Mouse (Mus musculus) embryo, embryonic 11 days (tissue): ENCODE data around the gene Scn1b.

Experiments used
- DNase-seq: peaks from one replicate; pipeline ENCODE4 v3.0.0-alpha.2; 2015

Gene Scn1b

DNA sequence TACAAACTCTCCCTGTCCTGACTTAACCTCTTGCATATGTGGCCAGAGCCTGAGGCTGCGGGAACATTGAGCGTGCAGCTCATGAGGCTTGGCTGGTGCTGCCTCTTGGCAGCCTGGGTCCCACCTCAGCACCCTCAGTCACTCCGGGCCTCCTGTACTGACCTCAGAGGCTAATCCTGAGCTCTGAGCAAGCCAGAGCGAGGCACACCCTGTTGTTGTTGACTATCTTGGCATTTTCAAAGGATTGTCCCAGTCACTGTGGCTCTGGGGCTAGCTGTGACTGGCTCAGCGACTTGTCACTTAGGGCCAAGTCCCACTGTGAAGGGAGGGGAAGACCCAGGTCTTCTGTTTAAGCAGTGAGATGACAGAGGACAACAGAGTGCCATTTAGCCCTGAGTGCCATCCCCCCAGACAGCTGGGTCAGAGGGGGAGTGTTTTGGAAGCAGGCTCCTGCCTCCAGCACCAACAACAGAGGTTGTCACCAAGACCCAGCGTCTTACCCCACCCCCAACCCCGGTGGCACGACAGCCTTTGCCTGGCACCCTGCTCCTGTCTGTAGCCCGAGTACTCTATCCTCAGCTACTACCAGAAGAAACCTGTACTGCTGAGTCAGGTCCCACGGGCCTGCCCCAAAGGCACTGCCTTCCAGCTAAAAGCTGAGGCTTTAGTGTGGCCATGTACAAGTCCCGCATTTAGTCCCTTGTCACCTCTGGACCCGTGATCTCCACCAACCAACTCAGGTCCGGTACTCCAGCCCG lies 43.8 kb downstream of the Scn1b start:
- no peak for DNase-seq

GRCm38 (mm10) chr7:31082106-31082505 lies 44.7 kb downstream of the Scn1b start:
- no peak for DNase-seq

GRCm38 (mm10) chr7:31081106-31081505 lies 45.7 kb downstream of the Scn1b start:
- no peak for DNase-seq

DNA sequence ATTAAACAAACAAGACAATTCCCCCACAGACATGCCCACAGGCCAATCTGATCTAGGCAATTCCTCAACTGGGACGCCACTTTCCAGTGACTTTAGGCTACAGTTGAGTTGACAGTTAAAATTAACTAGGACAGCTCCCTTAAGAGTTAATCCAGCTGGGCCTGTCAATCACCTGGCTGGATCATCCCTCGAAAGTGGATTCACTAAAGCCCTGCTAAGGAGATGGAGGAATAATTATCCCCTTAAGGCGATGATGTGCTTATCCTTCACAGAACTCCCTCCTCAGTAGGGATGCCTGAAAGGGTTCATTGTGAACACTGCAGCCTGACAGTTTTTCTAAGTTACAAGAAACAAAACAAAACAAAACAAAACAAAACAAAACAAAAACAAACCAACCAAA lies 46.2 kb downstream of the Scn1b start:
- no peak for DNase-seq

- no peak for DNase-seq
These were observed 47.1 kb downstream of the Scn1b start for GRCm38 (mm10) chr7:31079670-31080069.

GRCm38 (mm10) chr7:31077885-31078445 lies 48.8 kb downstream of the Scn1b start:
- peak; percentile 75 for DNase-seq

GRCm38 (mm10) chr7:31077470-31077869 lies 49.3 kb downstream of the Scn1b start:
- DNase-seq: no peak

GRCm38 (mm10) chr7:31076492-31076891 lies 50.3 kb downstream of the Scn1b start, which contains the start of gene Fxyd3:
Gene Fxyd3 (minus strand): TSS chr7:31076704.
- DNase-seq: no peak

DNA sequence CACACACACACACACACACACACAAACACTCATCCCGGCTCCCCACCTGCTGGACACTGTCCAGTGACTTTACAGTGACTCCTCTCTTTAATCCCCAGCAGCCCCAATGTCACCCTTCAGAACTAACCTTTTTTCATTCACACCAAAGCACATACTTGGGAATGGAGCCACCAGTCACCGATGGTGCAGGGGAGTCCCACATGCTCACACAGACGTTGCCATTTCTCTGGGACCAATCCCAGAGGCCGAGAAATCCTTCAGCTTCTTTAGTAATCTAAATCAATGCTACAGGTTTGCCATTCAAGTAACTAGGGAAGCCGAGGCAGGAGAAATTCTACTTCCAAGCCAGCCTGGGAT lies 52.1 kb downstream of the Scn1b start:
- no peak for DNase-seq

DNA sequence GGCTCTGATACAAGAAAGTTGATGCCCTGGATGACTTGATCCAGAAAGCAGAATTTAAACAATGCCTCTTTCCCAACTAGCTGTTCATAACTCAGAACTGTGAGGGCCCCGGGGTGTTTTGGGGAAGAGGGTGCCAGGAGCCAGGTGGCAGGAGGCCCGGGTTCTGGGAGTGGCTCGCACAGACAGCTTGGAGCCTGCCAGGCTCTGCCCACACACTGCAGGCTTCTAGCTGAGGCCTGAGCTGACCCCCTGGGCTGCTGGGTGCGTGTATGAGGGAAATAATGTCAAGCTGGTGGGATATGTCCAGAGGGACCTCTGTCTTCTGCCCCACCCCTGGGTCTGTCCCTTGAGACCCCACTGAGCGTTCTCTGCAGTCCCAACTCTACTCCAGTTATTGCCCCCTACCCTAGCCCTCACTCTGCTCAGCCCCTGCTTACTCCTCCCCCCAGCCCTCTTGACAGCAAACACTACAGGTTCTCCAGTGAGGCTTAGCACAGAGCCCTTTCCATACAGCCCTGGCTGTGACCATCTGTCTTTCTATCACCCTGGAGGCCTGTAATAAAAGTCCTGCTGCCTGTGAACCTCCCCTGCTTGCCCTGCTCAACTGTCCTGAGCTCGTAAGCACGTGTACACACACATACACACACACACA lies 52.6 kb downstream of the Scn1b start:
- DNase-seq: no peak

GRCm38 (mm10) chr7:31073546-31073945 lies 53.3 kb downstream of the Scn1b start:
- DNase-seq: no peak

DNA sequence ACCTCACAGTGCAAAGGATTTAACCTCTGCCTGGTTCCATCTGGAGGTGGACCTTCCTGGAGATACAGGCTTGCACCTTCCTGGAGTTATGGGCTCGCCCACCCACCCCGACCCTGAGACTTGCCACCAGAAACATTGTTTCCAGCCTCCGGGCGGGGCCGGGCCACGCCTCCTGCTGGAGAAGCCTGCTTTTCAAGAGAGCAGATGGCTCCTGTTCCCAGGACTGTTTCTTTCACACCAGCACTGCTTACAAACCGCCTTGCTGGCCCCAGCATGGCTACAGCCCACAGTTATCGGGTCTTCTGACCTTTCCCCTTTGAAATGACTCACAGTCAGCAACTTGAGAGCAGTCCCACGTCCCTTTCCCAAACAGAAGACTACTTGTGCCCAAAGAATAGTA lies 54.5 kb downstream of the Scn1b start:
- DNase-seq: peak; percentile 37

DNA sequence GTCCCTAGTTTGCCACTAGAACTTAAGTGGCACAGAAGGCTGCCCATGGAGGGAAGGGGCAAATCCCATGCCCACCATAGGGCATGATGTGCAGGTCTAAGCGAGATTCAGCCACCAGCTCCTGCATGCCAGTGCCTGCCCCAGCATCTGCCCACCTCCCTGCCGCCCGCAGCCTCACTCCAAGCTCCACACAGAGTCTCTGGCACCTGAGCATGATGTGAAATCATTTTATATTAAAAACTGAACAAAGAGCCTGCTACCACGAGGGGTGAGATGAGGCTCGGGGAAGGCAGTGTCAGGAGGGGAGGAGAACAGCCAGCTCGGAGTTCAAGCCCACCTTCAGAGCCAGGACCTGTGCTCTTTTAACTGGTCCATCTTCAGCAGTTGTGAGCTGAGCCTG lies 56.5 kb downstream of the Scn1b start:
- DNase-seq: no peak

DNA sequence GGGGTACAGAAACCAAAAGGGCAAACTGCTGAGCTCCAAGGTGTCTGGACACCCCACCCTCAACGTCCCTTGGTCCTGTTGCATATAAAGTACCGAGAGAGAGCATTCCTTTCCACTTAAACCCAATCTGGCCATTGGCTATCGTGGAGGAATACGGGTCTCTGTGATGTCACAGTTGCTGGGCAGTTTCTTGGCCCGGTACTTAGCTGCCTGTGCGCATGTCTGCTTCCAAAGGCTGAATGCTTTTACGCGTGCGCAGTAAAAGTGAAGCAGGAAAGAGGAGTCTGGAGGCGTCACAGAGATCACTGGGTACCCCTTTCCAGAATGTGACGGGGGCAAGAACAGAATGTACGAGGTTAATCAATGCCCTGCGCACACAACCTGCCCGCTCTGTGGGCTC lies 57.3 kb downstream of the Scn1b start:
- DNase-seq: no peak

DNA sequence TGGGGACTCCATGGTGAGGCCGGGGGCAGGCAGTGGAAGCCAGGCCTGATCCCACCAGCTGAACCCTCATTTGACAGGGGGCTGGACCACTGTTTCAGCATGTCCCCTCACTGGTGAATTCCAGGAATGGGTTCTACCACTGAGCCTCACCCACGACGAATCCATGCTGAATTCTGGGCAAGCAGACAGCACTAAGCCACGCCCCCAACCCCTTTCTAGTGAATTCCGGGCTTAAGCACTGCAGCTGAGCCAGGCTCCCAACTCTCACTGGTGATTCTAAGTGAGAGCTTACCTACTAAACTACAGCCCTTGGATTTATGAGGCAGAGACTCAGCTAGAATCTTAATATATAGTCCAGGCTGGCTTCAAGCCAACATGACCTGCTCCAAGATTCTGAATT lies 59.0 kb downstream of the Scn1b start:
- no peak for DNase-seq
